Comparison of ENCODE assay signal across 8 mouse cellular contexts in genomic region chr2:31442480-31443160, GRCm38 (mm10). TPM values are rescaled to one million over a fixed set of nuclear protein-coding genes. Genes with fewer than 3 reads are reported as not detected.
DNase-seq lines count a peak whose midpoint lies in the region; ATAC-seq and TF ChIP-seq lines count a peak whose summit lies in the region.

No protein-coding gene starts in this region.

- H3K4me2 ChIP-seq in kidney, postnatal 0 days (ENCODE audit: low read length) = no peak overlapping the region
- H3K4me2 ChIP-seq in stomach, embryonic 15.5 days = no peak overlapping the region

- H3K4me1 ChIP-seq in kidney, postnatal 0 days (replicated peaks; ENCODE audit: insufficient read depth, low read length) = peaks cover 5% of the 10 kb centered on the region; the same call in 1 of the 2 replicates
- H3K4me1 ChIP-seq in stomach, embryonic 15.5 days = no peaks in the 10 kb centered on the region
- peaks cover 26% of the 10 kb centered on the region for H3K4me1 ChIP-seq in forebrain, embryonic 10.5 days

- ATAC-seq in kidney, postnatal 0 days (replicated peaks; ENCODE audit: low FRiP score, low read depth) = peak; percentile 80
- peak; percentile 70 for ATAC-seq in stomach, embryonic 15.5 days (ENCODE audit: insufficient read depth, low FRiP score, low read depth)

- H3K27me3 ChIP-seq in kidney, postnatal 0 days (ENCODE audit: insufficient read depth, low read length) = no peaks in the 10 kb centered on the region
- no peaks in the 10 kb centered on the region for H3K27me3 ChIP-seq in stomach, embryonic 15.5 days (replicated peaks)
- H3K27me3 ChIP-seq in forebrain, embryonic 10.5 days (ENCODE audit: poor library complexity, severe bottlenecking) = no peaks in the 10 kb centered on the region

- DNase-seq in adrenal gland, adult 8-10 months = peak; percentile 42
- DNase-seq in adrenal gland, postnatal 4 days (ENCODE audit: low spot score in 2 of 2) = no peak
- DNase-seq in right cerebral cortex, adult 2 months (ENCODE audit: low spot score in 2 of 2) = peak; percentile 58 to 62
- no peak for DNase-seq in right cerebral cortex, postnatal 14 days
- DNase-seq in kidney, postnatal 0 days (ENCODE audit: low spot score) = peak; percentile 57
- DNase-seq in forebrain, embryonic 10.5 days (ENCODE audit: extremely low spot score, low spot score) = no peak
- DNase-seq in thymus, postnatal 0 days (ENCODE audit: low spot score) = no peak

- WGBS in kidney, postnatal 0 days = 46% methylated on average over 11 of the region's 11 CpGs
- WGBS in stomach, embryonic 15.5 days = 63% methylated on average over 11 of the region's 11 CpGs
- WGBS in forebrain, embryonic 10.5 days = 67% methylated on average over 11 of the region's 11 CpGs

- H3K27ac ChIP-seq in kidney, postnatal 0 days = peak overlapping the region; percentile 42
- no peak overlapping the region for H3K27ac ChIP-seq in stomach, embryonic 15.5 days
- H3K27ac ChIP-seq in forebrain, embryonic 10.5 days = no peak overlapping the region

- H3K36me3 ChIP-seq in kidney, postnatal 0 days (ENCODE audit: insufficient read depth, low read length) = no peaks in the 10 kb centered on the region
- H3K36me3 ChIP-seq in stomach, embryonic 15.5 days = no peaks in the 10 kb centered on the region
- H3K36me3 ChIP-seq in forebrain, embryonic 10.5 days (replicated peaks) = no peaks in the 10 kb centered on the region

- H3K9ac ChIP-seq in kidney, postnatal 0 days (ENCODE audit: low read depth, low read length) = no peak overlapping the region
- H3K9ac ChIP-seq in stomach, embryonic 15.5 days = no peak overlapping the region

- no peak overlapping the region for H3K4me3 ChIP-seq in kidney, postnatal 0 days (replicated peaks; ENCODE audit: low read depth, low read length)
- H3K4me3 ChIP-seq in stomach, embryonic 15.5 days (replicated peaks) = no peak overlapping the region
- no peak overlapping the region for H3K4me3 ChIP-seq in forebrain, embryonic 10.5 days

- no peaks in the 10 kb centered on the region for H3K9me3 ChIP-seq in kidney, postnatal 0 days (replicated peaks; ENCODE audit: low read length)
- no peaks in the 10 kb centered on the region for H3K9me3 ChIP-seq in stomach, embryonic 15.5 days
- no peaks in the 10 kb centered on the region for H3K9me3 ChIP-seq in forebrain, embryonic 10.5 days

- TF ChIP-seq CTCF in kidney, postnatal 0 days (IDR thresholded peaks at IDR 0.05; ENCODE audit: low read depth) = no peak

RNA-seq across cellular contexts. Expression of gene Ass1, which starts 27.4 kb away (rescaled TPM):
- total RNA-seq in adrenal gland, adult 8-10 months (2022) = 10 to 100 TPM; 23.3 to 46.1 (median 34.9) TPM
- 10 to 100 TPM; 53.1 to 95.2 TPM for total RNA-seq in adrenal gland, postnatal 4 days (2021)
- polyA plus RNA-seq in kidney, postnatal 0 days (2015; fragmentation: Nextera tagmentation; extraction: Ambion mirVana) = 319 and 427 TPM in 2 replicates
- polyA plus RNA-seq in stomach, embryonic 15.5 days (2015; fragmentation: Nextera tagmentation; extraction: Ambion mirVana) = 153 and 178 TPM in 2 replicates
- 7.3 and 7.6 TPM in 2 replicates for polyA plus RNA-seq in forebrain, embryonic 10.5 days (2016; fragmentation: Nextera tagmentation; extraction: Ambion mirVana)
- 23.9 and 24.1 TPM in 2 replicates for polyA plus RNA-seq in thymus, postnatal 0 days (2015; fragmentation: Nextera tagmentation; extraction: Ambion mirVana)

Comparison
In these comparisons a context has a peak if more than half of its experiments do, and no peak if none do; other contexts are left out.
1. DNase-seq: peak in adrenal gland, adult 8-10 months (single experiment), right cerebral cortex, adult 2 months (2 of 2) and kidney, postnatal 0 days (single experiment); none in adrenal gland, postnatal 4 days (0 of 2), right cerebral cortex, postnatal 14 days (single experiment), forebrain, embryonic 10.5 days (single experiment) and thymus, postnatal 0 days (single experiment).